Mouse (Mus musculus): ENCODE measurements around the gene Yrdc. TPM values are rescaled to one million over a fixed set of nuclear protein-coding genes. Genes with fewer than 3 reads are reported as not detected.

The Yrdc gene
- polyA plus RNA-seq, 1 experiment from 2014 or later: 56.5 TPM

DNA sequence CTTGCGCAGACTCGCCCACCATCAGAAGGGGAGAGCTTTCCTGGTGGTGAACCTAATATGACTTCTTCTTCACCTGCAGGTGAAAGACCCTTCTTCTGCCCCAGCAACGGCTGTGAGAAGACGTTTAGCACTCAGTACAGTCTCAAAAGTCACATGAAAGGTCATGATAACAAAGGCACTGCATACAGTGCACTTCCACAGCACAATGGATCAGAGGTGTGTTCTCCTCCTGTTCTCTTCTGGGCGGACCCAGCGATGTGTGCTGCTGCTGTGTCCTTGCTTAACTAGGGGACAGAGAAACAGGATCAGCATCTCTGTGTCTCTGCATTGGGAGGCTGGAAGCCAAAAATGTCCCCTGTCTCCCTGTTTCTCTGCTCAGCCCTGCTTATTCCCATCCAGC is 25.5 kb upstream of the Yrdc start:
- Histone ChIP-seq H3K27ac (no peak overlapping the region), H3K4me1 (no peaks in the 10 kb centered on the region), H3K27me3 (replicated peaks) (no peaks in the 10 kb centered on the region), H3K4me2 (replicated peaks) (no peak overlapping the region), H3K9me3 (no peaks in the 10 kb centered on the region), H3K4me3 (no peak overlapping the region), H3K36me3 (peaks cover 63% of the 10 kb centered on the region), H3K9ac (no peak overlapping the region)
- WGBS: 96% methylated on average over 6 of the region's 6 CpGs
- ATAC-seq (ENCODE audit: low FRiP score, low read depth): no peak

DNA sequence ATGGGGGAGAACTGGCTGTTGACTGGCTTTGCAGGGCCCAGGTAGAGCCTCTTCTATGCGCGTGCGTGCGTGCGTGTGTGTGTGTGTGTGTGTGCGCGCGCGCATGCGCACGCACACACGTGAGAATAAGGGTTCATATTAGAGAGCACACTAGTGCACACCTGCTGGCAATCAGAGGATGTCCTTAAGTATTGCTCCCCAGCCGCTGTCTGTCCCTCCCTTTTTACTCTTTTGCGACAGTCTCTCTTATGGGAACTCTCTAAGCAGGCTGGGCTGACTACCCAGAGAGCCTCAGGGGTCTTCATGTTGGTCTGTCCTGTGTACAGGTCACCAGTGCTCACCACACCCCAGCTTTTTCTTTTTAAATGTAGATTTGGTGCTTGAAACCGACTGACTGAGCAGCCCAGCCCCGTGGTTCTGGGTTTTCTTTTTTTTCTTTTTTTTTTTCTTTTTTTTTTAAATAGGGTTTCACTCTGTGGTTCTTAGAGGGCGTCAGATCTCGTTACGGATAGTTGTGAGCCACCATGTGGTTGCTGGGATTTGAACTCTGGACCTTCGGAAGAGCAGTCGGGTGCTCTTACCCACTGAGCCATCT is 25.0 kb upstream of the Yrdc start:
- 94% methylated on average over 21 of the region's 21 CpGs for WGBS
- Histone ChIP-seq H3K4me1 (no peaks in the 10 kb centered on the region), H3K36me3 (peaks cover 63% of the 10 kb centered on the region), H3K4me2 (replicated peaks) (no peak overlapping the region), H3K27ac (no peak overlapping the region), H3K9me3 (no peaks in the 10 kb centered on the region), H3K9ac (no peak overlapping the region), H3K4me3 (no peak overlapping the region), H3K27me3 (replicated peaks) (no peaks in the 10 kb centered on the region)
- ATAC-seq (ENCODE audit: low FRiP score, low read depth): no peak

- no peaks in the 10 kb centered on the region for H3K4me1 ChIP-seq
- no peak for ATAC-seq (ENCODE audit: low FRiP score, low read depth)
- WGBS: 85% methylated on average over 5 of the region's 5 CpGs
- no peaks in the 10 kb centered on the region for H3K9me3 ChIP-seq
- no peak overlapping the region for H3K4me3 ChIP-seq
- H3K9ac ChIP-seq: no peak overlapping the region
- H3K36me3 ChIP-seq: peaks cover 63% of the 10 kb centered on the region
- no peaks in the 10 kb centered on the region for H3K27me3 ChIP-seq (replicated peaks)
- H3K4me2 ChIP-seq (replicated peaks): no peak overlapping the region
- H3K27ac ChIP-seq: no peak overlapping the region
These were observed 20.8 kb upstream of the Yrdc start for GRCm38 (mm10) chr4:124829671-124830070.

DNA sequence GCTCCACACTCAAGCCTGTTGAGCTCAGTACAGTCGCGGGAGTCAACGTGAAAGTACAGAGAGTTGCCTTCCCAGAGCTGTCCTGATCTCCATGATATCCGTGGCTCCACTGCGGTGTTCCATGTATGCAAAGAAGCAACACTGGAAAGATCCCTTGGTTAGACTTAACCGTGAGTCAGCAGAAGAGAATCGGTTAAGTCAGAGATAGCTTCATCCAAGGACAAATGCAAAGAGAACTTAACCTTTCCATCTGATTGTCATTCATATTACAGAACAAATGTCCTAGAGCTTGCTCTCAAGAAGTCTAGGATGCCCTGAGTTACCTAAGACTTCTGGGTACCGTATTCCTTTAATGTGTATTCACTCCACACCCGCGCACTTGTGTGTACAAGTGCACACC is 17.7 kb upstream of the Yrdc start:
- Histone ChIP-seq H3K36me3 (peaks cover 56% of the 10 kb centered on the region), H3K9ac (no peak overlapping the region), H3K4me2 (replicated peaks) (no peak overlapping the region), H3K4me3 (no peak overlapping the region), H3K9me3 (no peaks in the 10 kb centered on the region), H3K4me1 (no peaks in the 10 kb centered on the region), H3K27ac (no peak overlapping the region), H3K27me3 (replicated peaks) (no peaks in the 10 kb centered on the region)
- no peak for ATAC-seq (ENCODE audit: low FRiP score, low read depth)
- WGBS: 95% methylated on average over 10 of the region's 10 CpGs

DNA sequence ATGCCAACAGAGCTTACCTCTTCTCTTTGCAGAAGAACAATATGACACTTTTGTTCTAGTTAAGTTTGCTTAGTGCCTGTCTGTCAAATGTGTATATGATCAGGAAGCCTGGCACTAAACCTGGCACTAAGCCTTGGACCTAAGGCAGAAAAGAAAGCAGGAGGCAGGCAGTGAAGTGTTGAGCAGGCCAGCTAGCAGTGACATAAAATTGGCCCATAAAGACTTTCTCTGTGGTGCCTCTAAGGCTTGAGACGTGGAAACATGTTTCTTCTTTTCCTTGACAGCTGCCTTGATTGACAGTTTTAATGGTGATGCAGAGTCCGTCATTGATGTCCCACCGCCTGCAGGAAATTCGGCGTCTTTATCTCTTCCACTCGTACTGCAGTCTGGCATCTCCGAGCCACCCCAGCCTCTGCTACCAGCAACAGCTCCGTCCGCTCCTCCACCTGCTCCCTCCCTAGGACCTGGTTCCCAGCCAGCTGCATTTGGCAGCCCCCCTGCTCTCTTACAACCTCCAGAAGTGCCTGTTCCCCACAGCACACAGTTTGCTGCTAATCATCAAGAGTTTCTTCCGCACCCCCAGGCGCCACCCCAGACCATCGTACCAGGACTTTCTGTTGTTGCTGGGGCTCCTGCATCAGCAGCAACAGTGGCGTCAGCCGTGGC is 12.3 kb upstream of the Yrdc start:
- Histone ChIP-seq H3K27ac (no peak overlapping the region), H3K4me3 (no peak overlapping the region), H3K4me2 (replicated peaks) (no peak overlapping the region), H3K36me3 (peaks cover 68% of the 10 kb centered on the region), H3K27me3 (replicated peaks) (no peaks in the 10 kb centered on the region), H3K9ac (no peak overlapping the region), H3K9me3 (no peaks in the 10 kb centered on the region), H3K4me1 (no peaks in the 10 kb centered on the region)
- no peak for ATAC-seq (ENCODE audit: low FRiP score, low read depth)
- WGBS: 90% methylated on average over 14 of the region's 14 CpGs

- Histone ChIP-seq H3K27ac (no peak overlapping the region), H3K4me3 (no peak overlapping the region), H3K4me2 (replicated peaks) (no peak overlapping the region), H3K27me3 (replicated peaks) (no peaks in the 10 kb centered on the region), H3K36me3 (peaks cover 60% of the 10 kb centered on the region), H3K9me3 (no peaks in the 10 kb centered on the region), H3K9ac (no peak overlapping the region), H3K4me1 (no peaks in the 10 kb centered on the region)
- 100% methylated on average over 1 of the region's 1 CpGs for WGBS
- no peak for ATAC-seq (ENCODE audit: low FRiP score, low read depth)
These were observed 9.5 kb upstream of the Yrdc start for GRCm38 (mm10) chr4:124840998-124841397.

GRCm38 (mm10) chr4:124843493-124843892 is 7.0 kb upstream of the Yrdc start:
- no peak overlapping the region for H3K9ac ChIP-seq
- H3K4me3 ChIP-seq: no peak overlapping the region
- H3K4me1 ChIP-seq: peaks cover 4% of the 10 kb centered on the region; the same call in 1 of the 2 replicates
- no peaks in the 10 kb centered on the region for H3K9me3 ChIP-seq
- no peak overlapping the region for H3K4me2 ChIP-seq (replicated peaks)
- no peak overlapping the region for H3K27ac ChIP-seq
- 0 out of 2 replicates have a peak, but pooled peaks have one; percentile 44 for ATAC-seq (ENCODE audit: low FRiP score, low read depth)
- H3K27me3 ChIP-seq (replicated peaks): no peaks in the 10 kb centered on the region
- H3K36me3 ChIP-seq: peaks cover 46% of the 10 kb centered on the region
- WGBS: 52% methylated on average over 11 of the region's 11 CpGs

GRCm38 (mm10) chr4:124847573-124847972 is 2.9 kb upstream of the Yrdc start:
- no peak for ATAC-seq (ENCODE audit: low FRiP score, low read depth)
- Histone ChIP-seq H3K27me3 (replicated peaks) (no peaks in the 10 kb centered on the region), H3K9me3 (no peaks in the 10 kb centered on the region), H3K36me3 (peaks cover 17% of the 10 kb centered on the region), H3K9ac (no peak overlapping the region), H3K4me2 (replicated peaks) (no peak overlapping the region), H3K27ac (no peak overlapping the region), H3K4me3 (no peak overlapping the region), H3K4me1 (peaks cover 24% of the 10 kb centered on the region)
- WGBS: 5% methylated on average over 8 of the region's 8 CpGs

DNA sequence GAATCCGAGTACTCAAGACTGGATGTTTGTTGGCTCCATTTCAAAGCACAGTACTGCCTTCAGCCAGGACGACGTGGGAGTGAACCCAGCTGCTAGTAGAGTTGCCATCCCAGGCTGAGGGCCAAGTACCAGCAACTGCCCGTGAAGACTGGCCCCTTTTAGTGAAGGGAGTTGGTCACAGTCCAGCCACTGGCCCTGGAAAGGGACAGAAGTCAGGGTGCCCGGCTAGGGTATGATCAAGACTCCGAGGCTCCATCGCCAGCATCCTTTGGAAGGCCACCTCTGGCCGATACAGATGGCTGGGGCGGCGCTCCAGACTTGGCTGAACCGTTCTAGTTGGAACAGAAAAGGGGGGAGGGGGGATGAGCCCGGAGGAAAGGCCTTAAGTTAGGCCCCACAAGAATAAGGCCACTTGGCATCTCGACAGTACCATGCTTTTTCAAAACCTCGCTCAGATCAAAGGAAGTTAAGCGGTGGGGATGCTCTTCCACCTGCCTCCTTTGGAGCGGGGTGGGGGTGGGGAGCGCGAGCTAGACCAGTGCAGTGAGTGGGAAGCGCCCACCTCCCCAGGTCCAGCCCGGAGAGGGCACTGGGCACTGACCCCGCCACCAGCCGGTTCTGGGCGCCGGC is 733 bp upstream of the Yrdc start:
- H3K4me1 ChIP-seq: peaks cover 29% of the 10 kb centered on the region
- WGBS: 2% methylated on average over 24 of the region's 24 CpGs
- H3K27me3 ChIP-seq (replicated peaks): no peaks in the 10 kb centered on the region
- no peaks in the 10 kb centered on the region for H3K9me3 ChIP-seq
- peak overlapping the region; percentile 95 for H3K27ac ChIP-seq
- H3K4me3 ChIP-seq: peak overlapping the region; percentile 100
- peak; percentile 67 for ATAC-seq (ENCODE audit: low FRiP score, low read depth)
- H3K4me2 ChIP-seq (replicated peaks): peak overlapping the region; percentile 71
- peaks cover 21% of the 10 kb centered on the region for H3K36me3 ChIP-seq
- H3K9ac ChIP-seq: peak overlapping the region; percentile 95

DNA sequence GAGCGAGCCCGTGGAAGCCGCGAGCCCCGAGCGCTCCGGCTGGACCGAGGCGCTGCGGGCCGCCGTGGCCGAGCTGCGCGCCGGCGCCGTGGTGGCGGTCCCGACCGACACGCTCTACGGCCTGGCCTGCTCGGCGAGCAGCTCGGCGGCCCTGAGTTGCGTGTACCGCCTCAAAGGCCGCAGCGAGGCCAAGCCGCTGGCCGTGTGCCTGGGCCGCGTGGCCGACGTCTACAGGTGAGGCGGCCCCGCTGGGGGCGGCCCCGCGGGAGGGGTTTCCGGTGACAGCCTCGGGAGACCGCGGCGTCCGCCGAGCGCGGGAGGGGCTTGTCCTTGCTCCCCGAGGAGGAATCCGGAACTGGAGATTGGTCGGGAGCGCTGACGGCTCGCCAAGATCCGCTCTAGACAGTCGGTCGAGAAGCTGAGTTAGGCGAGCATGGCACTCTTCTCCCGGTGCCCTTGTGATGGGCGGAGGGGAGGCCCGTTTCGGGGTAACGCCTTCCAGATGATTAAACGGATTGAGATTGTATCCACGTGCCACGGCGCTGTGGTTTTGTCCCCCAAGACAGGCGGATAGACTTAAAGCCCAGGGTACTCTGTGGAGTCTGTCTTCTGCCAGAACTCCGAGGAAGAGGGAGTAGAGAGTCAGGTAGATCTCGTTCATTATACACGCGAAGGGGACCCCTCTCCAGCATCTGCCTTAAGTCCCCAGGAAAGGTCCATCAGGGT is 617 bp downstream of the Yrdc start, which contains the start of gene 1110065P20Rik:
1110065P20Rik (minus strand) TSS at position 264 of the 726 bp plus-strand sequence.
- Histone ChIP-seq H3K4me1 (peaks cover 29% of the 10 kb centered on the region), H3K4me3 (peak within 1 kb of the TSS; percentile 100), H3K36me3 (peaks cover 25% of the 10 kb centered on the region), H3K4me2 (replicated peaks) (peak within 1 kb of the TSS; percentile 71), H3K27ac (peak within 1 kb of the TSS; percentile 95), H3K27me3 (replicated peaks) (no peaks in the 10 kb centered on the region), H3K9me3 (no peaks in the 10 kb centered on the region), H3K9ac (peak within 1 kb of the TSS; percentile 95)
- peak; percentile 23; the same call in 1 of the 2 replicates for ATAC-seq (ENCODE audit: low FRiP score, low read depth)
- under 1% methylated on average over 75 of the region's 75 CpGs for WGBS

- H3K9ac ChIP-seq: no peak overlapping the region
- H3K27me3 ChIP-seq (replicated peaks): no peaks in the 10 kb centered on the region; the same call in 1 of the 2 replicates
- peaks cover 31% of the 10 kb centered on the region for H3K4me1 ChIP-seq
- peaks cover 44% of the 10 kb centered on the region for H3K36me3 ChIP-seq
- H3K9me3 ChIP-seq: no peaks in the 10 kb centered on the region
- 97% methylated on average over 8 of the region's 8 CpGs for WGBS
- no peak overlapping the region for H3K27ac ChIP-seq
- no peak for ATAC-seq (ENCODE audit: low FRiP score, low read depth)
- H3K4me3 ChIP-seq: no peak overlapping the region
- H3K4me2 ChIP-seq (replicated peaks): no peak overlapping the region
These were observed 5.8 kb downstream of the Yrdc start for GRCm38 (mm10) chr4:124856294-124856693.

DNA sequence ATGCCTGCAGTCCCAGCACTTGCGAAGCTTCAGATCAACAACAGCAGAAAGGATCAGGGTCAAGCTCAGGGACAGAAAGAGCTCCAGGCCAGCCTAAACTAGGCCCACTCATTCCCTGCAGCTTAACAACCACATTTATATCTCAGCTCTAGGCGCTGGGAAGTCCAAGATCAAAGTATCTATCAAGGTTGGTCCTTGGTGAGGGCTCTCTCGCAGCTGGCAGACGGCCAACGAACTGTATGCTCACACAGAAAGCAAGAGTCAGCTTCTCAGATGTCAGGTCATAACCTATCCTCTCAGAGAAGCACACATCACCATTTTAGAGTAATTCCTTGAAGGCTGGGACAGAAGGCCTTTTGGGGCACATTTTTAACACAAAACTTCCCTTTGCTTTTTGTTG is 7.9 kb downstream of the Yrdc start:
- no peak overlapping the region for H3K27ac ChIP-seq
- peaks cover 43% of the 10 kb centered on the region for H3K36me3 ChIP-seq
- ATAC-seq (ENCODE audit: low FRiP score, low read depth): no peak
- no peak overlapping the region for H3K4me3 ChIP-seq
- H3K9me3 ChIP-seq: no peaks in the 10 kb centered on the region
- H3K9ac ChIP-seq: no peak overlapping the region
- H3K27me3 ChIP-seq (replicated peaks): no peaks in the 10 kb centered on the region; the same call in 1 of the 2 replicates
- H3K4me1 ChIP-seq: peaks cover 23% of the 10 kb centered on the region; the same call in 1 of the 2 replicates
- no peak overlapping the region for H3K4me2 ChIP-seq (replicated peaks)
- 70% methylated on average over 5 of the region's 5 CpGs for WGBS
